Mouse (Mus musculus) erythroblast, embryonic 14.5 days (primary cell): ENCODE measurements around the gene Adamts13.

ENCODE experiments used
- GATA1 ChIP-seq: IDR thresholded peaks from 2 replicates; pipeline ENCODE4 v1.6.1; 2012; ENCODE audit warnings: low read length, inconsistent platforms, mixed read lengths
- TAL1 ChIP-seq: IDR thresholded peaks from 3 replicates; pipeline ENCODE4 v1.6.1; 2012; ENCODE audit warnings: low read length, inconsistent platforms, mixed read lengths

GRCm38 (mm10) chr2:27032361-27032760 lies 59.1 kb downstream of the Adamts13 start:
- TF ChIP-seq GATA1 (no peak), TAL1 (no peak)
